Mouse (Mus musculus) midbrain, embryonic 13.5 days (tissue): Measurements from ENCODE around the gene Ewsr1. TPM values are rescaled to one million over a fixed set of nuclear protein-coding genes. Genes with fewer than 3 reads are reported as not detected.

Experiments
- ATAC-seq: fragments of 200-750 bp; cut with Nextera tagmentation; 2 replicates; pipeline ENCODE4 v1.8.0; 2017; ENCODE audit warnings: mild to moderate bottlenecking, moderate TSS enrichment, moderate library complexity
- H3K27ac ChIP-seq: fragments of 300-500 bp; sonication (generic); 2 replicates; pipeline ENCODE4 v1.5.1; 2015; ENCODE audit warnings: inconsistent platforms, mild to moderate bottlenecking, moderate library complexity
- H3K27me3 ChIP-seq: fragments of 300-500 bp; sonication (generic); 2 replicates; pipeline ENCODE4 v1.6.1; 2015; ENCODE audit warnings: mild to moderate bottlenecking, inconsistent platforms
- H3K36me3 ChIP-seq: fragments of 300-500 bp; sonication (generic); 2 replicates; pipeline ENCODE4 v1.6.1; 2015; ENCODE audit warnings: mild to moderate bottlenecking, inconsistent platforms
- H3K4me1 ChIP-seq: fragments of 300-500 bp; sonication (generic); replicated peaks from 2 replicates; pipeline ENCODE4 v1.6.1; 2015; ENCODE audit warnings: inconsistent platforms
- H3K4me2 ChIP-seq: fragments of 300-500 bp; sonication (generic); replicated peaks from 2 replicates; pipeline ENCODE4 v1.6.1; 2015; ENCODE audit warnings: moderate library complexity, mild to moderate bottlenecking, inconsistent platforms
- H3K4me3 ChIP-seq: fragments of 300-500 bp; sonication (generic); replicated peaks from 2 replicates; pipeline ENCODE4 v1.5.1; 2015; ENCODE audit warnings: mild to moderate bottlenecking, inconsistent platforms
- H3K9ac ChIP-seq: fragments of 300-500 bp; sonication (generic); replicated peaks from 2 replicates; pipeline ENCODE4 v1.6.1; 2015; ENCODE audit warnings: mild to moderate bottlenecking, inconsistent platforms
- H3K9me3 ChIP-seq: fragments of 300-500 bp; sonication (generic); 2 replicates; pipeline ENCODE4 v1.6.1; 2016; ENCODE audit warnings: mild to moderate bottlenecking, inconsistent platforms
- WGBS: fragments of 180-500 bp; shearing (Covaris S2); methylation state at CpG from one replicate; pipeline ENCODE4 v1.1.7; 2015; 5-methylcytosine and 5-hydroxymethylcytosine counted together
- polyA plus RNA-seq: library from polyadenylated mRNA; unstranded; fragments of >200 nt; fragmentation: Nextera tagmentation; extraction: Ambion mirVana; gene quantifications from 2 replicates; pipeline ENCODE4 v1.2.1, GENCODE M21; 2015

Ewsr1 gene
- 724 and 776 TPM in 2 replicates for polyA plus RNA-seq

DNA sequence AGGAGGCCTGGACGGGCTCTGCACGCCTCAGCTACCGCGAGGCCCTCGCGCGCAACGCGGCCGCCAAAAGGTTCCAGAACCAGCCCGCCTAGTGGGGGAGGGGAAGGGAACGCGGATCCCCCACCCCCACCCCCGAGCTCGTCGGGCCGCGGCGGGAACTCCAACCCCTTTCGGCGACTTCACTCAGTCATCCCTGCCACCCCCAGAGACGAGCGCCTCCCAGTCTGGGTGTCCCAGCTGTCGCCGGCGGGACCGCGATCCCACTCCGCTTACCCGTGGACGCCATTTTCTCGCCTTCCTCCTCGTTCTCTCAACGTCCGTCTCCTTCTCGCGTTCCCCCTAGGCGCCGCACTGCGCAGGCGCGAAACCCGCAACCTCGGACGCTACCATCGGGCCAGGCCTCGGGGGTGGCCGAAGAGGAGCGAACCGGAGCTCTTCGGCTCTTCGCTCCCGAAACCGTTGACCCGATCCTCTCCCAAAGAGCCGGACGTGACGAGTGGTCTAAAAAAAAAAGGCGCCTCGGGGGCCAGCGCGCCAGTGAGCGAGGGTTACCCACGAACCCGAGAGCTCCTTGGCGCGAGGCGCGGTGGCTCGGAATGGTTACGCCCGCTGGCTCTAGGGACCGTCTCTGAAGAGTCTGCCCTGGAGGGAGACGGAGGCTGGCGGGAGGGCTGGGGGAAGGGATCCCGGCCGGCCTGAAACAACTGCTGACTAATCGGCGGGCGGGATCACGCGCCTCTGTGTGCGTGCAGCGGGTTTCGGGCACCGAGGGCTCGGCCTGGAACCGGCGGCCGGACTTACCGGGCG, at the start of gene Ewsr1, which contains the start of gene Rhbdd3:
Ewsr1 (minus strand) TSS at position 531 of the 807 bp plus-strand sequence.
Rhbdd3 (plus strand) TSS at position 191 of the 807 bp plus-strand sequence.
- peak; percentile 90 for ATAC-seq
- Histone ChIP-seq H3K9me3 (no peaks in the 10 kb centered on the region), H3K27ac (peak within 1 kb of the TSS; percentile 92), H3K36me3 (peaks cover 9% of the 10 kb centered on the region; the same call in 1 of the 2 replicates), H3K9ac (peak within 1 kb of the TSS; percentile 99), H3K27me3 (no peaks in the 10 kb centered on the region), H3K4me3 (peak within 1 kb of the TSS; percentile 99), H3K4me2 (peak within 1 kb of the TSS; percentile 95), H3K4me1 (peaks cover 41% of the 10 kb centered on the region)
- WGBS, result under 1% methylated on average over 73 of the region's 92 CpGs

DNA sequence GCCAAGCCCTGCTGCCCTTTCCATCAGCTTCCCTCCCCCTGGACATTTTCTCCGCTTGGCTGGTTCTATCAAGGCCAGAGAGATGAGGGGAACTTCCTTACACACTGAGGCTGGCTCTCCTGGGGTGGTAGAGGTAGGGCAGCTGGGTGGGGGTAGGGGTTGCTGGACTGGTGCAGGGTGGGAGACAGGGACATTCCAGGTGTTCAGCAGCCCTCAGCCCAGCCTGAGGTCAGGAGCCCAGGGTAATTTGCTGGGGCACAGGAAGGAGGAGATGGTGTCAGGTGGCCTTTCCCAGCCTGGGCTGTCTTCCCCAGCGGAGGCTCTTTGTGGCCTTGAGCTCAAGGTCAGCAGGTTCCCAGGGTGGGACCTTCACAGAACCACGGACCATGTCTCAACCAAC, 46.5 kb upstream of the Ewsr1 start:
- WGBS, result 90% methylated on average over 3 of the region's 3 CpGs
- no peaks in the 10 kb centered on the region for H3K36me3 ChIP-seq
- H3K4me3 ChIP-seq, result no peak overlapping the region
- no peaks in the 10 kb centered on the region for H3K9me3 ChIP-seq
- no peak for ATAC-seq
- H3K27me3 ChIP-seq, result no peaks in the 10 kb centered on the region; the same call in 1 of the 2 replicates
- H3K4me1 ChIP-seq, result peaks cover 17% of the 10 kb centered on the region
- no peak overlapping the region for H3K4me2 ChIP-seq
- no peak overlapping the region for H3K9ac ChIP-seq
- H3K27ac ChIP-seq, result no peak overlapping the region

DNA sequence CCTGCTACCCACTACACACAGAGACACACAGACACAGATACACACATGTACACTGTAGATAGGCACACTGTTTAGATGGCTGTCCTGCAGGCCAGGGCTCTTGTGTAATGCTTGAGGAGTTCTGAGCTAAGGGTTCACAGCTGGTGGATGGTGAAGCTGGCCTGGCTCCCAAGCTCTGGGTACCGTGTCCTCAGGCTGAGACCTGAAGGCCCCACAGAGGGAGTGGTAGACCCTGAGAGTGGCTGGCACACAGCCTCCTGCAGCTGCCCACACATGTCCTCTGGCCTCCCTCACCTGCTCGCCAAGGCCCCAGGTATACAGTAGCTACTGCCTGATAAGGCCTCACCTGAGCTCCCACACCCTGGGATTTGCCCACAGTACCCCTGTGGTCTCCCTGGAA, 42.9 kb upstream of the Ewsr1 start:
- no peaks in the 10 kb centered on the region for H3K36me3 ChIP-seq
- H3K27ac ChIP-seq, result no peak overlapping the region
- no peak for ATAC-seq
- no peaks in the 10 kb centered on the region for H3K27me3 ChIP-seq
- H3K4me2 ChIP-seq, result no peak overlapping the region
- no peak overlapping the region for H3K4me3 ChIP-seq
- 79% methylated on average over 2 of the region's 2 CpGs for WGBS
- H3K9me3 ChIP-seq, result no peaks in the 10 kb centered on the region
- no peak overlapping the region for H3K9ac ChIP-seq
- H3K4me1 ChIP-seq, result peaks cover 6% of the 10 kb centered on the region

DNA sequence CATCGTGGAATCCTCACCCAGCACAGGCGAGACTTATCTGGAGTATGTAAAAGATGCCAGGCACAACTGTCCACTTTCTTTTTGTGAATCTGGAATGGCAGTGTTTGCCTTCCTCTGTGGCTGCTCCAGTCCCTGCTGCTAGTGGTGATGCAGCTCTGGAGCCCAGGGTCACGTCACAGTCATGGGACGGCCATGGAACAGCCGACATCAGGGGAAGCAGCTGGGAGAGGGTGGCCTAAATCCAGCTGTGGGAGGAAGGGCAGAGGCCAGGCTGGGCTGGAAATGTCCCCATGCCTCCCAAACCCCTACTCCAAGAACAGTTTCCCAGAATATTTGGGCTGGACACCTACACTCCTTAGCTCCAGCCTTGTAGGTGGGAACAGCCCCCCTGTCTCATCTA, 42.2 kb upstream of the Ewsr1 start:
- Histone ChIP-seq H3K9ac (no peak overlapping the region), H3K4me2 (no peak overlapping the region), H3K36me3 (no peaks in the 10 kb centered on the region), H3K27ac (no peak overlapping the region), H3K27me3 (no peaks in the 10 kb centered on the region), H3K4me1 (peaks cover 6% of the 10 kb centered on the region), H3K9me3 (no peaks in the 10 kb centered on the region), H3K4me3 (no peak overlapping the region)
- ATAC-seq, result no peak
- 83% methylated on average over 5 of the region's 5 CpGs for WGBS

DNA sequence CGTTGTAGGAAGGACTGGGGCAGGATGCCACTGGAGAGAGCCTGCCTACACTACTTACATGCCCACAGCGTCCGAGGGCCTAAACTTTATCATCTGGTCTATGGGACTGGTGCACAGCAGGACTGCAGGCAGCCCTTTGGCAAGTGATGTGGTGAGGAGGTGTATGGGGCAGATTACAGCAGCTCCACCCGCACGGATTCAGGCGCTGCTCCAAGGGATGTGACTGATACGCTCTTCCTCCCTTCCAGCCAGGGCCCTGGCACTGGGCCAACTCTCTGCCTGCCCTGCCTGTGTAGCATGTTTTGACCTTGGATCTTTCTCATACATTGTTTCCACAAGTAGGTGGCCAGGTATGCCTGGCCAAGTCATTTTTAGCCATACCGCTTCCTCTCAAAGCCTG, 41.6 kb upstream of the Ewsr1 start:
- peaks cover 6% of the 10 kb centered on the region for H3K4me1 ChIP-seq
- no peak overlapping the region for H3K9ac ChIP-seq
- no peaks in the 10 kb centered on the region for H3K27me3 ChIP-seq
- WGBS, result 62% methylated on average over 8 of the region's 8 CpGs
- no peak overlapping the region for H3K4me3 ChIP-seq
- no peak overlapping the region for H3K4me2 ChIP-seq
- H3K27ac ChIP-seq, result no peak overlapping the region
- H3K9me3 ChIP-seq, result no peaks in the 10 kb centered on the region
- ATAC-seq, result no peak
- no peaks in the 10 kb centered on the region for H3K36me3 ChIP-seq

DNA sequence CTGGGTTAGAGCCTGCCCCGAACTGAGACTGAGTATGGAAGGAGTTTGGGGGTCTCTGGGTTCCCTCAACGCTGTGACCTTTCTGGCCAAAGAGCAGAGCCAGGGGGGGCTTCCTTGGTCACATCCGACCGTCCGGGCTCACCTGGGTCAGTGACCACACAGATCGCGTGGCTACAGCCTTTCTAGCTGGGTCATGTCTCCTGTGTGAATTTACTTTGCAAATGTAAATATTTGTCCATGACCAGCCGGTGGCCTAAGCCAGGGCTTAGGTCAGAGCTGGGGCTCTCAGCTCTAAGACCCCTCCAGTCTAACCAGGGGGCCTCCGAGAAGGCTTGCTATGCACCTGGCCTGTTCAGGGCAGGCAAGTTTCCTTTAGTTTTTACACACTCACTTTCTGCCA, 40.3 kb upstream of the Ewsr1 start:
- no peaks in the 10 kb centered on the region for H3K27me3 ChIP-seq
- H3K4me2 ChIP-seq, result no peak overlapping the region
- H3K4me3 ChIP-seq, result no peak overlapping the region
- H3K9ac ChIP-seq, result no peak overlapping the region
- peaks cover 6% of the 10 kb centered on the region for H3K4me1 ChIP-seq
- ATAC-seq, result no peak
- H3K36me3 ChIP-seq, result no peaks in the 10 kb centered on the region
- no peaks in the 10 kb centered on the region for H3K9me3 ChIP-seq
- H3K27ac ChIP-seq, result no peak overlapping the region
- WGBS, result 85% methylated on average over 9 of the region's 9 CpGs

DNA sequence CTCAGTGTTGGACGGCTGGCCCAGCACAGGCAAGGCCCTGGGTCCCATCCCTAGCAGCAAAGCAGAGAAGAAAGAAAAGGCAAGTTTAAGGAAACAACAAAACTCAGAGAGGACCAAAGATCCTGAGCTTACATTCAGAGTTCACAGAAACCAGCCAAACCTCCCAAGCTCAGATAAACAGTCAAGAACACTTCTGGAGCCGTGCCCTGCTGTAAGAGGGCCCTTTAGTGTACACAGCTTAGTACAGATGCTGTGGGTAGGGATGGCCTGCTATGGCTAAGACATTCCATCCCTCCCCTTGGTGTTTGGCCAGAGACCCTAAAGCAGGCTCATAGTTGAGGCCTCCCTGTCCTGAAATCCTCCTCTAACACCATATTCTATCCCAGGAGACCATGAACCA, 39.6 kb upstream of the Ewsr1 start:
- no peak for ATAC-seq
- H3K4me2 ChIP-seq, result no peak overlapping the region
- H3K27ac ChIP-seq, result no peak overlapping the region
- WGBS, result 88% methylated on average over 2 of the region's 2 CpGs
- H3K4me1 ChIP-seq, result peaks cover 6% of the 10 kb centered on the region
- no peaks in the 10 kb centered on the region for H3K9me3 ChIP-seq
- no peaks in the 10 kb centered on the region for H3K27me3 ChIP-seq
- H3K36me3 ChIP-seq, result no peaks in the 10 kb centered on the region
- H3K9ac ChIP-seq, result no peak overlapping the region
- H3K4me3 ChIP-seq, result no peak overlapping the region

DNA sequence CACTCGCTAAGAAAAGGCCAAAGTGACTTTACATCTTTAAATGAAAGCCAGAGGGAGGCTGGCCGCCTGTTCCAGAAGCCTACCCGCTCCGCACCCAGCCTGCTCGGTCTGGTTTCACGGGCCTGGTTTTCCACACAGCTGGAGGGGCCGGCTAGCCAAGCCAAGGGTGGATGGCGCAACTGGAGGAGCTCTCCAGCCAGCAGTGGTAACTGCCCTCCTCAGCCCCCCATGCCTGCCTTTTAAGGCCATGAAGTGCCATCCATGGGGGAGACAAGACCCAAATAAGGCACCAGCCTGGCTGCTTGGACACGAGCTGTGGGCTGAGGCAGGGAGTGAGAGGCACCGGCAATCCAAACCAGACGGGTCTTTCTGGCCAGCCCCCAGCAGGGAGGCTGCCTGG, 36.8 kb upstream of the Ewsr1 start:
- Histone ChIP-seq H3K27ac (no peak overlapping the region), H3K9ac (no peak overlapping the region), H3K4me3 (no peak overlapping the region), H3K4me2 (no peak overlapping the region), H3K4me1 (peaks cover 6% of the 10 kb centered on the region), H3K9me3 (no peaks in the 10 kb centered on the region), H3K27me3 (no peaks in the 10 kb centered on the region), H3K36me3 (no peaks in the 10 kb centered on the region)
- 83% methylated on average over 11 of the region's 11 CpGs for WGBS
- ATAC-seq, result no peak

DNA sequence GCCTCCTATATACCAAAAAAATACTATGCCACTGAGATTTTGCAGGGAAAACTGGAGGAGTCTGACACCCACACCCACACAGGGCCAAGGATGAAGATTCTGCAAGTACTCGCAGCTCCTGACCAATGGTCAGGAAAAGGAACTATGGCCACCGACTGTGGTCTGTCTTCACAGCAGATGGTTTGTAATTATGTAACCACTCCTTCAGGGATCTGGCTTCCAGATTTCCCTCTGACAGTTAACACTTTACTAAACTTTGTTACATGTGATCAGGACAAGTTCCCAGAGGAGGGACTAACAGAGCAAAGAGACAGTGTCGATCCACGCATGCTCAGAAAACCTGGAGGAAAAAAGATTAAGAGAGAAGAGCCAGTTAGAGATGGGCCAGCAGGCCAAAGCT, 33.7 kb upstream of the Ewsr1 start:
- H3K4me2 ChIP-seq, result no peak overlapping the region
- ATAC-seq, result no peak
- H3K9me3 ChIP-seq, result no peaks in the 10 kb centered on the region
- H3K27ac ChIP-seq, result no peak overlapping the region
- H3K4me3 ChIP-seq, result no peak overlapping the region
- no peak overlapping the region for H3K9ac ChIP-seq
- H3K36me3 ChIP-seq, result no peaks in the 10 kb centered on the region
- WGBS, result 90% methylated on average over 4 of the region's 4 CpGs
- H3K4me1 ChIP-seq, result peaks cover 18% of the 10 kb centered on the region
- H3K27me3 ChIP-seq, result no peaks in the 10 kb centered on the region

DNA sequence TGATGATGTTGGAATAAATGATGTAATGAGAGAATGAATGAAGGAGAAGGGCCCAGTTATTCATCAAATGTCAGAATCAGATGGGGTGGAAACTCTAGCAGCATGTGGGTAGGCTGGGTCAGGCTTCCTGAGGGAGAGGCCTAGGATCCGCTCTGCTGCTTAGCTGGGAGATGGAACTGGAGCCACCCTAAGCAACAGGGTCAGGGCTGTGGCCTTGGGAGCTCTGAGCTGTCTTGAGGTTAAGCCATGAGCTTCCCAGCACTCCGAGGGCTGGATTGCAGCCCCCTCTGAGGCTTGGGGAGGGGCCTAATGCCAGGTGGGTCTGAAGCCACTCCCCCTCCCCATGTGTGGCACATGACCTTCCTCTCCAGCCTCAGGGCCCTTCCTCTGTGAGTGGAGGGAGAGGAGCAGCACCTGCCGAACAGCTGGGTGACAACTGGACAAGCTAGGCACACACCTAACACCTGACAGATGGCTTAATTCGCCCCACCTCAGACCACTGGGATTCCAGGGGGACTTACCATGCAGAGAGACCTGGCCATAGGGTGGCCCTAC, 31.1 kb upstream of the Ewsr1 start:
- Histone ChIP-seq H3K27ac (no peak overlapping the region), H3K4me1 (peaks cover 18% of the 10 kb centered on the region), H3K9me3 (no peaks in the 10 kb centered on the region), H3K36me3 (no peaks in the 10 kb centered on the region), H3K9ac (no peak overlapping the region), H3K4me2 (no peak overlapping the region), H3K27me3 (no peaks in the 10 kb centered on the region), H3K4me3 (no peak overlapping the region)
- WGBS, result 74% methylated on average over 4 of the region's 4 CpGs
- peak; percentile 24; the same call in 1 of the 2 replicates for ATAC-seq

DNA sequence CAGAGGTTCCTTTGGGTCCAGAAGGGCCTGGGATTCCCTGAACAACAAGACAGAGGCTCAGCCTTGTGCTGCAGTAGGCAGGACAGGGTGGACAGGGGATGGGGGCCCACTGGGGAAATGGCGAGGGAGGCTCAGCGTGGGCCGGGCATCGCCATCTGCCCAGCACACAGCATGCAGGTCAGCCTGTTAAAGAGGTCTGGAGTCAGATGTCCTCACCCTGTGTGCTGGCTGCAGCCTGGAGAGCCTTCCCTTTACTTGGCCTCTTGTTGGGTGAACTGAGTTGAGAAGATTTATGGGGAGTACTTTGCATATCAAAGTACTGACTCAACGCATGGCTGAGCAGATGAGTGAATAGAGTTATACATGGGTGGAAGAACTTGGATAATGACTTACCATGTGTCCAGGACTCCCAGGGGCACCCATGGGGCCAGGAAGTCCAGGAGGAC, 30.0 kb upstream of the Ewsr1 start:
- Histone ChIP-seq H3K4me2 (no peak overlapping the region), H3K36me3 (no peaks in the 10 kb centered on the region), H3K4me1 (peaks cover 18% of the 10 kb centered on the region), H3K27ac (no peak overlapping the region), H3K9ac (no peak overlapping the region), H3K4me3 (no peak overlapping the region), H3K9me3 (no peaks in the 10 kb centered on the region), H3K27me3 (no peaks in the 10 kb centered on the region)
- ATAC-seq, result peak; percentile 59
- WGBS, result 12% methylated on average over 5 of the region's 5 CpGs

DNA sequence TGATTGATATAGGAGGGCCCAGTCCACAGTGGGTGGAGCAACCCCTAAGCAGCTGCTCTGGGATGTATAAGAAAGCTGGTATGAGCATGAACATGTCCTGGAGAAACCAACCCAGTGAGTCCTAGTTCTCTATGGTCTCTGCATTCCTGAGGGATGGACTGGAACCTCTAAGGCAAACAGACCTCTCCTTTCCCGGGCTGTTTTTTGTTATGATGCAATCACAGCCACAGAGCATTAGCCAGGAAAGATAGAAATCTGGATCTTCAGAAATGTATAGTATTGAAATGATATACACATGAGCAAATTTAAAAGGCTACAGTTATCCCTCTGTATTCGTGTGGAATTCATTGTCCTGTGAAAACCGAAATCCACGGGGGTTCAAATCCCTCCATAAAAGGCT, 26.6 kb upstream of the Ewsr1 start:
- Histone ChIP-seq H3K4me1 (peaks cover 18% of the 10 kb centered on the region), H3K27me3 (no peaks in the 10 kb centered on the region), H3K9ac (no peak overlapping the region), H3K4me2 (no peak overlapping the region), H3K27ac (no peak overlapping the region), H3K9me3 (no peaks in the 10 kb centered on the region), H3K36me3 (no peaks in the 10 kb centered on the region), H3K4me3 (no peak overlapping the region)
- ATAC-seq, result no peak
- 61% methylated on average over 4 of the region's 4 CpGs for WGBS
